Mouse (Mus musculus) layer of hippocampus, adult 2 months (tissue): ENCODE measurements at regions not wholly inside any gene's neighbourhood (a gene's known extent, or its start where the extent isn't known, plus 50 kb on each side); places are given as distances from the start of the nearest gene placed in this dataset.

Experiments
- DNase-seq, 2 experiments: peaks; one replicate each; pipeline ENCODE4 v3.0.0; 2022; ENCODE audit warnings: low spot score in 2 of 2
- H3K27ac ChIP-seq: fragments of 200-600 bp; 2 replicates; pipeline ENCODE4 v1.8.1; 2022
- H3K4me3 ChIP-seq: fragments of 200-600 bp; 2 replicates; pipeline ENCODE4 v1.8.1; 2022; ENCODE audit warnings: mild to moderate bottlenecking
- CTCF ChIP-seq: fragments of 200-600 bp; conservative IDR thresholded peaks from 2 replicates; pipeline ENCODE4 v1.8.1; 2022; ENCODE audit warnings: antibody characterized with exemption, mild to moderate bottlenecking, moderate library complexity

GRCm38 (mm10) chr3:40206326-40206725, 324.8 kb upstream of the Intu start:
- no peak for DNase-seq
- Histone ChIP-seq H3K4me3 (no peak overlapping the region), H3K27ac (no peak overlapping the region)
- no peak for TF ChIP-seq CTCF

- H3K4me3 ChIP-seq = no peak overlapping the region
- no peak for TF ChIP-seq CTCF
- no peak for DNase-seq
- no peak overlapping the region for H3K27ac ChIP-seq
Measured at GRCm38 (mm10) chr3:40211793-40212192, 319.3 kb upstream of the Intu start.

GRCm38 (mm10) chr3:40226772-40227171, 304.3 kb upstream of the Intu start:
- DNase-seq = no peak
- H3K27ac ChIP-seq = no peak overlapping the region
- no peak for TF ChIP-seq CTCF
- H3K4me3 ChIP-seq = no peak overlapping the region

- H3K27ac ChIP-seq = no peak overlapping the region
- no peak for TF ChIP-seq CTCF
- no peak overlapping the region for H3K4me3 ChIP-seq
- DNase-seq = no peak
Measured at GRCm38 (mm10) chr3:40243499-40244101, 287.5 kb upstream of the Intu start.

DNA sequence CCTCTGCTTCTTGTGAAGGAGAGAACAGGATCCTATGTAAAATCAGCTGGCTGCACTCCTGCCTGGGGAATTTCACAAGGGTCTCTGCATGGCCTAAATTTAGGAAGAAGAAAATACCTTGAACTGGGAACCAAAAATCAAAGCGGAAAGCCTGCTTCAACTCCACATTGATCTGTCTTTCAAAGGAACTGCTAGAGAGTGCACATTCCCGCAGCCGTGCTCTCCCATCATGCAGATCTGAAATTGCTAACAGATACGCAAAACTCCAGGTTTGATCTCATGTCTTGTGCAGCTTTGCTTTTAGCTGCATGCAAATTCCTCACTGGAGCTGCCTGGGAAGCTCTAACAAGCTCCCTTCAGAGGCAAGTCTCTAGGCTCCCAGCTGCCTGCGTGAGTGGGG, 276.7 kb upstream of the Intu start:
- no peak for TF ChIP-seq CTCF
- DNase-seq = no peak
- Histone ChIP-seq H3K27ac (no peak overlapping the region), H3K4me3 (no peak overlapping the region)

DNA sequence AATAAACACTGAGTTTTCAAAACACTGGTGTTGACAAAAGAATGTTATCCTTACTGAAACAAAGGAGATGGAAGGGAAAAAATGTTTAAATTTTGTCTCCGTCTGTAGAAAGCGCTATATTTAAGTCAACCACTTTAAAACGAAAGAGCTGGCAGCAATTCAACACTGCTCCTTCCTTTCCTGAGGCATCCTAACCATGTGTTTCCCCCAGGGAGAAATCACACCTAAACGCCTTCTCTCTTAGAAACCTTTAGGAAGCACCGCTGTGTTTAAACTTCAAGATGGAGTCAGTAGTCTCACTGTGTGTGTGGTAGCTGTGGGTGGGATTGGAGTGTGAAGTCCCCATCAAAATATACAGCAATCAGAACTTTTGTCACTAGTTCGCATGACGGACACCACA, 268.6 kb upstream of the Intu start:
- DNase-seq = no peak
- no peak for TF ChIP-seq CTCF
- Histone ChIP-seq H3K4me3 (no peak overlapping the region), H3K27ac (no peak overlapping the region)

GRCm38 (mm10) chr3:40267514-40267913, 263.6 kb upstream of the Intu start:
- no peak for TF ChIP-seq CTCF
- no peak overlapping the region for H3K4me3 ChIP-seq
- DNase-seq = no peak

GRCm38 (mm10) chr3:40282926-40283325, 248.2 kb upstream of the Intu start:
- peak; percentile 75 for DNase-seq
- peak overlapping the region; percentile 70; the same call in 1 of the 2 replicates for H3K27ac ChIP-seq
- H3K4me3 ChIP-seq = no peak overlapping the region
- no peak for TF ChIP-seq CTCF

More at GRCm38 (mm10) chr3:40267514-40267913, 263.6 kb upstream of the Intu start:
- H3K27ac ChIP-seq = no peak overlapping the region

GRCm38 (mm10) chr3:40286959-40287710, 244.0 kb upstream of the Intu start:
- Histone ChIP-seq H3K4me3 (no peak overlapping the region), H3K27ac (no peak overlapping the region)
- TF ChIP-seq CTCF = no peak
- no peak for DNase-seq

DNA sequence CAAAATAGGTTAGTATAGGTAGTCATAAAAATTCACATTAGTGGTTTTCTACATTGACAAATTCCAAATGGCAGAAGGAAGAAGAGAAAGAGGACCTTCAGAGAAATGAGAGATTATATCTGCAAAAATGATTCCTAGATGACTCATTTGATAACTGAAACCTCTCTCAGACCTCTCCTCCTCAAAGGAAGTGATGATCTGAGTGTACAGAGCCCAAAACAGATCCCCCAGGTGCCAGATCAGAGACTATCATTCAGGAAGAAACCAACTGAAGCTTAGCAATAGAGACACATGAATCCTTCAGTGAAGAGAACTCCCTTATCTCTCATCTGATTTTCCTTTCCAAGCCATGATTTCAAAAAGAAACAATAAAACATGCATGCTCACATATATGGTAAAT, 234.0 kb upstream of the Intu start:
- no peak for DNase-seq
- Histone ChIP-seq H3K27ac (no peak overlapping the region), H3K4me3 (no peak overlapping the region)
- TF ChIP-seq CTCF = no peak

- no peak overlapping the region for H3K27ac ChIP-seq
- TF ChIP-seq CTCF = no peak
Measured at GRCm38 (mm10) chr3:40320319-40320718, 210.8 kb upstream of the Intu start.

DNA sequence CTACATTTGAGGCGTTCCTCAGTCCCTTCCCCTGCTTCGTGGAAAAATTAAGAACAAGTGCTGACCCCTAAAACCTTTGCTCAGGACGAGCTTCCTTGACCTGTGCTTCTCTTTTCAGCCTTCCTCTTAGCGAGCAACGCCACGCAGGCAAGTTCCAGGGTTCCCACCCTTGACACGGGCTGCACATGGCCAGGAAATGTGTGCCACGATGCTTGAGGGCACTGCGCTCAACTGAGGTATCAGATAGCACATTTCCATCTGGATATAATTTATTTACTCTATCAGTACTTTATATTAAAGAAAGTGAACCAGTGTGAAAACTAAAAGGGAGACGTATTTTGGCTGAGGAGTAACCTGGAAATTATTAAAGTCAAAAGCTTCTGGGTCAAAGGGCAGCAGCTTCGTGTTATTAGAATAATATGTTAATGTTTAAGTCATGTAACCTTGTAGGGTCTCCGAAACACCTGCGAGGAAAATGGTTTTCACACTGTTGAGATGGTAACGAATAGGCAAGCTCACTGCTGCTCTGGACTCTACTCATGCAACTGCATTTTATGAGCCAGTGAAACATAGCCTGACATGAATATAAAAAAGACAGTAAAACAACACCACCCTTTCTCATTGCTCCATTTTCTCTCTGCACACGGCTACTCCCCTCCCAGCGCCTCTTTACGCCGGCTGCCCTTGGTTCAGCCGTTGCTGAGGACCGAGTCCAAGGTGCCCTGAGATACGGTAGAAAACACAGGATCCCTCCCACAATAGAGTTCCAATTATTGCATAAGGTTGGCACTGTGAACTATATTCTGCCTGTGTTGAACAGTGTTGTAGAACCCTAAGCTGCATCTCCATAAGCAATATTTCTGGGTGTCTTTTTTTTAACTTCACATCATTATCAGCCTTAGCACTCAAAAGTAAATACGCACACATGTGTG, 204.9 kb upstream of the Intu start:
- Histone ChIP-seq H3K4me3 (no peak overlapping the region), H3K27ac (no peak overlapping the region)
- TF ChIP-seq CTCF = no peak
- DNase-seq = no peak

More at GRCm38 (mm10) chr3:40320319-40320718, 210.8 kb upstream of the Intu start:
- H3K4me3 ChIP-seq = no peak overlapping the region
- no peak for DNase-seq

DNA sequence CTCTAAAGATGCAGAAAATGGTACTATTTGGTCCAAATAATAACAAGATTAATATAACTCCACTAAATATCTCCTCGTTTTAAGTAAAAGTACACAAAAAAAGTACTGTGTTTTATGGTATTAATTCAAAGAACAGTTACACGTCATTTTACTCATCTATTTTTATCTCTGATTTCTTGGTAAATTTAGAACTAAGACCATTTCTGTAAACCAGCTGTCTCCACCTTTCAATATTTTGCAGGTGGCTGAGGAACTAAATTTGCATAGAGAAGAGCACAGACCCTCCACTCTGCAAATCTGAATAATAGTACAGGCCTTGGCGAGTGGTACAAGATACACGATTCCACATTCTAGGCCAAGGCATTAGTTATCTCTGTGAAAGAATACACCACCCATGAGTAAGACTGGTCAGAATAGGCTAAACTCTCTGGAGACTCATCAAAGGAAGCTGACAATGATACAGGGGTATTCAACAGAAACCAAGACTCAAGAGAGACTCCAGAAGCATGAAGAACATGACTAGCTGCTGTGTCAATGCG, 191.5 kb upstream of the Intu start:
- DNase-seq = no peak
- no peak for TF ChIP-seq CTCF

More for the DNA sequence above, 191.5 kb upstream of the Intu start:
- Histone ChIP-seq H3K4me3 (no peak overlapping the region), H3K27ac (no peak overlapping the region)
